Mouse (Mus musculus) gastrocnemius, postnatal 4 days (tissue): ENCODE measurements around the gene Spag9. TPM values are rescaled to one million over a fixed set of nuclear protein-coding genes. Genes with fewer than 3 reads are reported as not detected.
"Not testable (repeated sequence)": the region's sequence is repeated elsewhere in the genome, so short reads cannot be mapped to it uniquely, and the experiment has no call there.

ENCODE experiments used
- DNase-seq, 2 experiments: peaks; one replicate each; pipeline ENCODE4 v3.0.0; 2021 to 2022; ENCODE audit warnings: low spot score in 2 of 2, mixed read lengths in 2 of 2
- total RNA-seq, 2 experiments: library from RNA; stranded (reverse); gene quantifications; 2 replicates each; pipeline ENCODE4 v1.2.3; 2021

Gene Spag9
- total RNA-seq, 2 experiments from 2014 or later: 132 to 149 TPM

DNA sequence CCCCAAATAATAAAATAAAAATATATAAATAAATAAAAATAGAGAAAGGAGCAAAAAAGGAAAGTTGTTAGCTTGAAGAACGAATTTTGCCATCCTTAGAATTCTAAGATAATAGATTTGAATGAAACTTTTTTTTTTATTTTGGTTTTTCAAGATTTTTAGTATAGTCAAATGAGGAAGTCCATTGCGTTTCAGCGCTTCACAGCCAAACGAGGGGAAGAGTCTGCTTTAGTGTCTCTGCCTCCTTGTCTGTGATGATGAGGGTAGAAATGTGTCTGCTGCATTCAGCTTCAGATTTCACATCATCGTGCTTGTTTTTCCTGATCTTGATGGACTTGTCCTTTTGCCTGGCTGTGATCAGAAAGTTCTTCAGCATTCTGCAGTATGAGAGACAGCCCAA lies 10.6 kb upstream of the Spag9 start:
- DNase-seq: no peak

DNA sequence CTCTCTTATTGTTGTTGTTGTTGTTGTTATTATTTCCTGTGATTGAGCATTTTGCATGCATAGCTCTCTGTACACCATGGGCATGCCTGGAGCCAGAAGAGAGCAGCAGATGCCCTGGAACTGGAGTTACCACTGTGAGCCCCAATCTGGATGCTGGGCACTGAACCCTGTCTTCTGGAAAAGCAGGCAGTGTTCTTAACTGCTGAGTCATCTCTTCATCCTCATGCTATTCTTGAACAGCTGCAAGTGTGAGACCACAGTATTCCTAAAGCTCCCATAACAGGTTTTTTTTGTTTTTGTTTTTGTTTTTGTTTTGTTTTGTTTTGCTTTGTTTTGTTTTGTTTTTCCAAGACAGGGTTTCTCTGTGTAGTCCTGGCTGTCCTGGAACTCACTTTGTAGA lies 9.6 kb upstream of the Spag9 start:
- DNase-seq: no peak

GRCm38 (mm10) chr11:93987026-93987425 lies 8.9 kb upstream of the Spag9 start:
- DNase-seq: no peak

DNA sequence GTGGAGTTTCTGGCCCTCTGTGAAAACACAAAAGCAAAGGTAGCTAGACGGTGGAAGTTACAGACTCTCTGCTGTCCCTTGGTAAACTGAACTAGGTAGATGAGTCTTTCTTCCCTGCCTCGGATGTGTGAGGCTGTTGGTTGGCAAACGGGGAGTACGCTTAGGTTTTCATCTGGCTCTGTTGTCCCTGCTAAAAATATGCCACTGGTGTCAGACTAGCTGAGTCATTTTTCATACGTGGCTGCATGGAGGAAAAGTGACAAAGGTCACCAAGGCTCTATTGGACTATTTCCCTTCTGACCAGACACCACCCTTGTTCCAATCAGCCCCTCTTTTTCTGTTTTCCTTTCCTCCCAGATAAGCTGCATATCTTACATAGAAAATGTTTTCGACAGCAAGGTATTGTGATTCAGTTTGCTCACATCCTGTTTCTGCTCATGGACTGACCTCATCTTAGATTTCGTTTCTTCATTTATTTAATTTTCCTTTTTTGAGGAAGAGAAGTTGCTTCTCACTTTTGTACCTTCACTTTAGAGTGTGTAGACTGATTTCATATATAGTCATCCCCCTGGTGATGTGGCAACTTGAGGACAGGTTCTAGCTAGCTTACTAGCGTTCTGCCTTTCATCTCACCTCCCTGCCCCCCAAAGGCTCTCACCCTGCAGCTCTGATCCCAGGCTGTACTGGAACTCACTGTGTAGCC lies 8.1 kb upstream of the Spag9 start:
- DNase-seq: no peak

GRCm38 (mm10) chr11:93988328-93989062 lies 7.4 kb upstream of the Spag9 start:
- no peak for DNase-seq

DNA sequence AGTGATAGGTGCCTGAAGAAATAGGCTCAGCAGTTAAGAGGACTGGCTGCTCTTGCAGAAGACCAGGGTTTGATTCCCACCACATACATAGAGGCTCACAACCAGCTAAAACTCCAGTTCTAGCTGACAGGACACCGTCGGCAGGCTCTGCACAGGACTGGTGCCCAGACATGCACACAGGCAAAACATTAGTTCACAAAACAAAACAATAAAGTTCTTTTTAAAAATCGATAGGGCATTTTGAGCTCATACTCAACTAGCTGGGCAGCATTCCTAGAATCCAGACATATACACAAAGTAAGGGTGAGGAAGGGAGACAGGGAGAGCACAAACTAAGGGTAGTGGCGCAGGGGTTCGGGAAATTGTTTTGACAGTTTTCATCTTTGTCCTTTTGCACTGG lies 1.4 kb upstream of the Spag9 start:
- no peak for DNase-seq

- DNase-seq: peak; percentile 26 to 74
Observed at GRCm38 (mm10) chr11:93995111-93995719, 676 bp upstream of the Spag9 start.

DNA sequence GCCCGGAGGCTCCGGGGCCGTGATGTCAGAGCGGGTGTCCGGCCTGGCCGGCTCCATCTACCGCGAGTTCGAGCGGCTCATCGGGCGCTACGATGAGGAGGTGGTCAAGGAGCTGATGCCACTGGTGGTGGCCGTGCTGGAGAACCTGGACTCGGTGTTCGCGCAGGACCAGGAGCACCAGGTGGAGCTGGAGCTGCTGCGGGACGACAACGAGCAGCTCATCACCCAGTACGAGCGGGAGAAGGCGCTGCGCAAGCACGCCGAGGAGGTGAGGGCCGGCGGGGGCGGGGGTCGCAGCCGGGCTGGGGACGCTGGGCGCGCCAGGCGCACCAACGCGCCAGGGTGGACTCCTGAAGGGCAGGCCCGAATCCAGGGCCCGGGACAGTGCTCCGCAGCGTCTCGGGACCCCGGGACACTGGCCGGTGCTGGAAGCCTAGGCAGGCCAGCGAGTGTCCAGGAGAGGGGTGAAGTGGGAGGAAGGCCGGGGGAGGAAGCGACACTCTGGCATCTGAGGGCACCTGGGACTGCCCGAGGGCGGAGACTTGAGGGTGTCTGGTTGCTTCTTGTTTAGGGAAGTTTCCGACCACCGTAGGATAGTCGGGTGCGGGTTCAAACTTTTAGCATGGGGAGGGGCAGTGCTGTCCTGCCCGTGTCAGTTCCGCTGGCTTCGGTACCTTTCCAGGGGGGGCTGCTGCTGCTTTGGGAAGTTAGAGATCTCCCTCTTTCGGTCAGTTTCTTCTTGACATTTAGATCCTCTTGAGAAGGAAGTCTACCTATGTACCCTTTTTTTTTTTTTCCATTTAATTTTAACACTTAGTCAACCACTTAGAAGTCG lies 632 bp downstream of the Spag9 start:
- peak; percentile 22 to 51 for DNase-seq

GRCm38 (mm10) chr11:93997141-93997775 lies 1.4 kb downstream of the Spag9 start:
- no peak for DNase-seq

GRCm38 (mm10) chr11:93999276-93999675 lies 3.4 kb downstream of the Spag9 start:
- DNase-seq: no peak

DNA sequence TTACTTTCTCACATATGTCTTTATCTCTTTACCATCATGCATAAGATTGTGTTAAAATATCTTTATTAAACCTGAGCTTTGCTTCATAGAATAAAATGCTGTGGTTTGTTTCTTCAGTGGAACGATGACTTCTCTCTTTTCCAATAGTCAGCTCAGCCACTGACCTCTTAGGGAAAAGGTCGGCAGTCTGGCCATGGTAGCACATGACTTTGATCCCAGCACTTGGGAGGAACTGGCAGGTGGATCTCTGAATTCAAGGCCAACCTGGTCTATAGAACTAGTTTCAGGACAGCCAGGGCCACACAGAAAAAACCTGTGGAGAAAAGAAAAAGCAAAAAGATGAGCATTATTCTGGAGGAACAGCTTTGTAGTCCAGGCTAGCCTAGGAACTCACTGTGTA lies 7.5 kb downstream of the Spag9 start:
- no peak for DNase-seq

DNA sequence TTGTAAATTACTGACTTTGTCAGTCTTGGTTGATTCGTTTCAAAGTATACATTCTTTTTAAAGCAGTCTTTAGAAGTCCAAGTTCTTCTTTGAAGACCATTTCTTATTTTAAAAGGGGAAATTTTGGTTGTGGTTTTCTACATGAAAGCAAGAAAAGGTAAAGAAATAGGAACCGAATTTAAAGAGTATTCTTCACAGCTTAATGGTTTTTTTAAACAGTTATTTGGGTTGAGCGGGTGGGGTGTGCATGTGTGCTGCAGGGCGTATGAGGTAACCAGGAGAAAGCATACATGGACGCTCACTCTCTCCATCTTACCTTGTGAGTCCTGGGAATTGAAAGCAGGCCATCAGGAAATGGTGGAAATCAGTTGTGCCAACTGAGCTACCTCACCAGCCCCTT lies 23.2 kb downstream of the Spag9 start:
- no peak for DNase-seq

- DNase-seq: no peak
Observed at GRCm38 (mm10) chr11:94020403-94020802, 24.5 kb downstream of the Spag9 start.

DNA sequence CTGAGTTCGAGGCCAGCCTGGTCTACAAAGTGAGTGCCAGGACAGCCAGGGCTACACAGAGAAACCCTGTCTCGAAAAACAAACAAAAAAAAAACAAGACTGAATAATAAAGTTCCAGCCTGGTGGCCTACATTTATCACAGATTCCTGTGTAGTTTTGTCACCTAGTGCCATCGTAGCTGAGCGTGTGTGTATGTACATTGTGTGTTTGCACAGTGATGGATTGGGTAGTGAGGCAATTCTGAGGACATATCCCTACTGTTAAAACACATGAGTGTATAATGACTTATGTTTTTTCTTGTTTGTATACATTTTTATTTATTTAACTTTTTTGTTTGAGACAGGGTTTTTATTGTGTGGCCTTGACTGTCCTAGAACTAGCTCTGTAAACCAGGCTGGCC lies 30.4 kb downstream of the Spag9 start:
- no peak for DNase-seq

GRCm38 (mm10) chr11:94032084-94032483 lies 36.2 kb downstream of the Spag9 start:
- no peak for DNase-seq

- DNase-seq: no peak
Observed at GRCm38 (mm10) chr11:94032971-94033370, 37.1 kb downstream of the Spag9 start.

- no peak for DNase-seq
Observed at GRCm38 (mm10) chr11:94035974-94036373, 40.1 kb downstream of the Spag9 start.

GRCm38 (mm10) chr11:94041475-94041874 lies 45.6 kb downstream of the Spag9 start:
- no peak for DNase-seq

DNA sequence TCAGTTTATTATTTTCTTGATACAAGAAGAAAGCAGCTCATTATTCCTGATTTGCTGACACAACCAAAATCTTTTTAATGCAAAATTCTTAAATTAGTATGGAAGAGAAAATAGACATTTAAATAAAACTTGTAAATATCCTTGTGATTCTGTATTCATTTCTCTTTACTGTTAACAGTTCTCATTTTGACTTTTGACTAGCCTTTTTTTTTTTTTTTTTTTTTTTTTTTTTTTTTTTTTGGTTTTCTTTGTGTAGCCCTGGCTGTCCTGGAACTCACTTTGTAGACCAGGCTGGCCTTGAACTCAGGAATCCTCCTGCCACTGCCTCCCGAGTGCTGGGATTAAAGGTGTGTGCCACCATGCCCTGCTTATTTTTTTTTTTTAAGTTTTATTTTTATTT lies 46.4 kb downstream of the Spag9 start:
- not testable (repeated sequence) for DNase-seq

DNA sequence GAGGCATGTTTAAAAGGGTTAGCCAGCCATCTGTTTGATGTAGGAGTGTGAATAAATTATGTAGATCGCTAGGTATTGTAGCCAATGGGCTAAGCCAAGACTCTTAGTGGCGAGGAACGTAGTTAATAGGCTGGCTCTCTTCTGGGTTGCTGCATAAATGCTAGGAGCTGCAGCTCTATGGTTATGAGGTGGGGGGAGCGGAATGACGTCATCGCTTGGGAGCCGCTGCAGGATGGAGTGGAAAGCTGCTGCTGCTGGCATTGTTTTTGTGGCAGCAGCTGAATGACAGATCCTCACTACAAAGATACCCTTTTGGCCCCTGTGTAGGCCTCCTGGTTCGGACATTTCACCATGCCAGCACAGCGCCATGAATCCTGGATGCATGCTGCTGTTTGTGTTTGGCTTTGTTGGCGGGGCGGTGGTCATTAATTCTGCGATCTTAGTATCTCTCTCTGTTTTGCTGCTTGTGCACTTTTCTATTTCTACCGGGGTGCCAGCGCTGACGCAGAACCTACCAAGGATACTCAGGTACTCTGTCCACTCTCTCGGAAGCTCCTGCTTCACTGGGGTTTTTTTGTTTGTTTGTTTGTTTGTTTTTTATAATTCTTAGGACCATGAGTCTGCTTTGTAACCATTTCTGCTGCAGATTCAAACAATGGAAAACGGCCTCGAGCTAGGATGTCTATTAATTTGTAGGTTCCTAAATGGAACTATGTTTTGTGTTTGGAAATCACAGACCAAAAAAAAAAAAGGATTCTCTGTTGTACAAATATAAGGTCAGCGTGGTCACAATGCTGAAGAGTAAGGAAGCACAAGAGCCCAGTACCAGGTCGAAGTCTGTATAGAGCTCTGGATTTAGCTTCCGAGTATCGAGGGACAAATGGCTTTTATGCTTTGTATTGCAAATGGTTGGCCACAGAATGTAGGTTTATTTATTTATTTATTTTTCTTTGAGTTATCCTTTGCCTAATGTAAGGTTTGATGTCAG lies 48.4 kb downstream of the Spag9 start:
- DNase-seq: peak; percentile 42 to 77
